Mouse (Mus musculus) monocyte, adult 59 days (primary cell): Measurements from ENCODE around the gene 1700057G04Rik. TPM values are rescaled to one million over a fixed set of nuclear protein-coding genes. Genes with fewer than 3 reads are reported as not detected.

Experiments used
- total RNA-seq, 2 experiments: library from RNA; stranded (reverse); gene quantifications; one replicate each; pipeline ENCODE4 v1.2.4; 2023

Gene 1700057G04Rik
- total RNA-seq, result not detected

GRCm38 (mm10) chr9:92309077-92309476 is at the start of gene 1700057G04Rik:
TSS of gene 1700057G04Rik (plus strand) at chr9:92309377.

DNA sequence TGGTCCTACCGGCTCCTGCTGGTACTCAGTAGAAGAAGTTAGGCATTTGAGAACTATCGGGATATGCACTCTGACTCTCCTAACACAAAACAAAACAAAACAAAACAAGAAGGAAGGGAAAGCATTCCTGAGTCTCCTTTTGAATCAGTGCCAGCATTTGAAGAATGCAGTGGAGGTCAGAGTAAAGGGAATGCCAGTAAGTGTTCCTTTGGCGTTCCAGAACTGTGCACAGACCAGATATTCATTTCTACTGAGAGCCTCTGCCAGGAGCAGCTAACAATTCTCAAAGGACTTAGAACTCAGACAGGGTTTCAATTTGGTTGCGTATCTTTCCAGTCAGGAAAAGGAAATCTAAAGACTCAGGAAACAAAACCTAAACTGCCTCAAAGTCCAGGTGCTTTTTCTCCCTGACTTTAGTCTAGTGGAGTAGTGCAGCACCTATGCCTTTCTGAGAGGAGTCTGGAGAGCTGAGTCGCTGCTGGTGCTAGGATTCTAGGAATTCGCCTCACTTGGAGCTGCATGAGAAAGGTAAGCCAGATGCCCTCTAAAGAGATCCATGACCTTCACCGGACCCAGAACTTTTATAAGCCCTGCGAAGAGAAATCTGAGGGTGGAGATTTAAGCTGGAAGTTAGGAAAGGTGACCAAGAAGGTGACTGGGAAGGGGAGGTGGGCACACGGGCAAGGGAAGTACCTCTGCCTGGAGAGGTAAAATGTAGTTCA is 33.5 kb upstream of the 1700057G04Rik start, which contains the start of gene Plscr2:
Gene Plscr2 (plus strand): TSS at position 117 of the 722 bp plus-strand sequence.

Other genes starting within 250 kb of the 1700057G04Rik start
- gene Plscr5, start 116.4 kb upstream of the 1700057G04Rik start, total RNA-seq, result not detected
- 1 to 10 TPM; 3.7 to 4.8 TPM for gene Plscr1, start 59.6 kb upstream of the 1700057G04Rik start, total RNA-seq
- not detected for gene Plscr2, start 33.8 kb upstream of the 1700057G04Rik start, total RNA-seq
- under 1 TPM; 0.15 to 0.58 TPM for gene Plscr4, start 148.0 kb downstream of the 1700057G04Rik start, total RNA-seq
- not detected for gene Plod2, start 232.8 kb downstream of the 1700057G04Rik start, total RNA-seq